Mouse (Mus musculus): ENCODE data around the gene Rab43. TPM values are rescaled to one million over a fixed set of nuclear protein-coding genes. Genes with fewer than 3 reads are reported as not detected.
A peak's percentile ranks its signal among the peaks of the same experiment; 100 is the strongest.

The Rab43 gene
- 12.2 and 12.5 TPM in 2 replicates for polyA plus RNA-seq (2014; fragmentation: Nextera tagmentation; extraction: Ambion mirVana)

- ATAC-seq (ENCODE audit: insufficient read depth) (peak; percentile 96), DNase-seq (peak; percentile 95)
- H3K4me1 ChIP-seq (ENCODE audit: insufficient read depth), result peaks cover 5% of the 10 kb centered on the region; the same call in 1 of the 2 replicates
- peak within 1 kb of the TSS; percentile 74 for H3K4me2 ChIP-seq
- H3K9ac ChIP-seq, result peak within 1 kb of the TSS; percentile 77
- H3K27ac ChIP-seq (ENCODE audit: low read depth), result peak within 1 kb of the TSS; percentile 83
- peak within 1 kb of the TSS; percentile 77 for H3K4me3 ChIP-seq (ENCODE audit: low read depth, low read length)
- under 1% methylated on average over 56 of the region's 56 CpGs for whole genome bisulfite sequencing
- peak; percentile 28; the same call in 1 of the 2 replicates for TF ChIP-seq CTCF (IDR thresholded peaks at IDR 0.05; ENCODE audit: low read depth)
- H3K36me3 ChIP-seq (ENCODE audit: insufficient read depth), result peaks cover 24% of the 10 kb centered on the region; the same call in 1 of the 2 replicates
- no peaks in the 10 kb centered on the region for H3K27me3 ChIP-seq (ENCODE audit: insufficient read depth, low read length)
- no peaks in the 10 kb centered on the region for H3K9me3 ChIP-seq (ENCODE audit: low read depth, low read length)
These were observed at the start of gene Rab43 for GRCm38 (mm10) chr6:87811675-87812338. TSS of gene Rab43 (minus strand) at chr6:87812164.

- 44% methylated on average over 1 of the region's 1 CpGs for WGBS
These were observed 45.1 kb upstream of the Rab43 start for GRCm38 (mm10) chr6:87857071-87857470.

GRCm38 (mm10) chr6:87853446-87853845, 41.5 kb upstream of the Rab43 start:
- DNase-seq (no peak), ATAC-seq (ENCODE audit: insufficient read depth) (no peak)
- H3K4me2 ChIP-seq, result no peak overlapping the region
- no peak overlapping the region for H3K4me3 ChIP-seq (ENCODE audit: low read depth, low read length)
- no peaks in the 10 kb centered on the region for H3K27me3 ChIP-seq (ENCODE audit: insufficient read depth, low read length)
- no peak overlapping the region for H3K9ac ChIP-seq
- H3K27ac ChIP-seq (ENCODE audit: low read depth), result no peak overlapping the region
- no peak for TF ChIP-seq CTCF (IDR thresholded peaks at IDR 0.05; ENCODE audit: low read depth)
- H3K4me1 ChIP-seq (ENCODE audit: insufficient read depth), result 0 out of 2 replicates have a peak, but pooled peaks cover 4% of the 10 kb centered on the region
- peaks cover 5% of the 10 kb centered on the region; the same call in 1 of the 2 replicates for H3K36me3 ChIP-seq (ENCODE audit: insufficient read depth)
- 78% methylated on average over 4 of the region's 4 CpGs for WGBS
- H3K9me3 ChIP-seq (ENCODE audit: low read depth, low read length), result no peaks in the 10 kb centered on the region

More at GRCm38 (mm10) chr6:87857071-87857470, 45.1 kb upstream of the Rab43 start:
- H3K27ac ChIP-seq (ENCODE audit: low read depth), result no peak overlapping the region
- H3K9me3 ChIP-seq (ENCODE audit: low read depth, low read length), result no peaks in the 10 kb centered on the region
- ATAC-seq (ENCODE audit: insufficient read depth), result no peak
- H3K36me3 ChIP-seq (ENCODE audit: insufficient read depth), result no peaks in the 10 kb centered on the region
- no peak overlapping the region for H3K4me2 ChIP-seq
- no peaks in the 10 kb centered on the region for H3K27me3 ChIP-seq (ENCODE audit: insufficient read depth, low read length)
- no peak overlapping the region for H3K9ac ChIP-seq
- TF ChIP-seq CTCF (IDR thresholded peaks at IDR 0.05; ENCODE audit: low read depth), result no peak
- no peaks in the 10 kb centered on the region for H3K4me1 ChIP-seq (ENCODE audit: insufficient read depth)
- H3K4me3 ChIP-seq (ENCODE audit: low read depth, low read length), result no peak overlapping the region
- no peak for DNase-seq

- Histone ChIP-seq H3K9me3 (ENCODE audit: low read depth, low read length) (no peaks in the 10 kb centered on the region), H3K4me2 (peak overlapping the region; percentile 87; the same call in 1 of the 2 replicates), H3K9ac (no peak overlapping the region), H3K4me1 (ENCODE audit: insufficient read depth) (0 out of 2 replicates have a peak, but pooled peaks cover 4% of the 10 kb centered on the region), H3K4me3 (ENCODE audit: low read depth, low read length) (no peak overlapping the region), H3K36me3 (ENCODE audit: insufficient read depth) (peaks cover 13% of the 10 kb centered on the region), H3K27ac (ENCODE audit: low read depth) (no peak overlapping the region), H3K27me3 (ENCODE audit: insufficient read depth, low read length) (no peaks in the 10 kb centered on the region)
- no peak for DNase-seq
- no peak for TF ChIP-seq CTCF (IDR thresholded peaks at IDR 0.05; ENCODE audit: low read depth)
- WGBS, result 74% methylated on average over 6 of the region's 6 CpGs
- ATAC-seq (ENCODE audit: insufficient read depth), result no peak
These were observed 39.9 kb upstream of the Rab43 start for GRCm38 (mm10) chr6:87851871-87852270.

GRCm38 (mm10) chr6:87850900-87851614, 39.1 kb upstream of the Rab43 start, which contains the start of gene Cnbp:
TSS of gene Cnbp (minus strand) at chr6:87851106.
- no peaks in the 10 kb centered on the region for H3K27me3 ChIP-seq (ENCODE audit: insufficient read depth, low read length)
- no peak for TF ChIP-seq CTCF (IDR thresholded peaks at IDR 0.05; ENCODE audit: low read depth)
- peaks cover 18% of the 10 kb centered on the region for H3K36me3 ChIP-seq (ENCODE audit: insufficient read depth)
- peak within 1 kb of the TSS; percentile 87 for H3K4me2 ChIP-seq
- 1% methylated on average over 55 of the region's 55 CpGs for WGBS
- DNase-seq, result peak; percentile 99
- 0 out of 2 replicates have a peak, but pooled peaks cover 4% of the 10 kb centered on the region for H3K4me1 ChIP-seq (ENCODE audit: insufficient read depth)
- peak within 1 kb of the TSS; percentile 94 for H3K27ac ChIP-seq (ENCODE audit: low read depth)
- peak; percentile 99 for ATAC-seq (ENCODE audit: insufficient read depth)
- H3K4me3 ChIP-seq (ENCODE audit: low read depth, low read length), result peak within 1 kb of the TSS; percentile 100
- no peaks in the 10 kb centered on the region for H3K9me3 ChIP-seq (ENCODE audit: low read depth, low read length)
- H3K9ac ChIP-seq, result peak within 1 kb of the TSS; percentile 100

GRCm38 (mm10) chr6:87850155-87850899, 38.4 kb upstream of the Rab43 start:
- H3K4me2 ChIP-seq, result peak overlapping the region; percentile 87
- peak; percentile 65 for DNase-seq
- peak overlapping the region; percentile 100 for H3K4me3 ChIP-seq (ENCODE audit: low read depth, low read length)
- H3K4me1 ChIP-seq (ENCODE audit: insufficient read depth), result 0 out of 2 replicates have a peak, but pooled peaks cover 4% of the 10 kb centered on the region
- H3K36me3 ChIP-seq (ENCODE audit: insufficient read depth), result peaks cover 26% of the 10 kb centered on the region
- ATAC-seq (ENCODE audit: insufficient read depth), result peak; percentile 76
- H3K9me3 ChIP-seq (ENCODE audit: low read depth, low read length), result no peaks in the 10 kb centered on the region
- no peaks in the 10 kb centered on the region for H3K27me3 ChIP-seq (ENCODE audit: insufficient read depth, low read length)
- under 1% methylated on average over 73 of the region's 73 CpGs for WGBS
- no peak for TF ChIP-seq CTCF (IDR thresholded peaks at IDR 0.05; ENCODE audit: low read depth)
- peak overlapping the region; percentile 94 for H3K27ac ChIP-seq (ENCODE audit: low read depth)
- peak overlapping the region; percentile 100 for H3K9ac ChIP-seq
